Comparison of ENCODE assay signal across 28 mouse cellular contexts in the genomic region with DNA sequence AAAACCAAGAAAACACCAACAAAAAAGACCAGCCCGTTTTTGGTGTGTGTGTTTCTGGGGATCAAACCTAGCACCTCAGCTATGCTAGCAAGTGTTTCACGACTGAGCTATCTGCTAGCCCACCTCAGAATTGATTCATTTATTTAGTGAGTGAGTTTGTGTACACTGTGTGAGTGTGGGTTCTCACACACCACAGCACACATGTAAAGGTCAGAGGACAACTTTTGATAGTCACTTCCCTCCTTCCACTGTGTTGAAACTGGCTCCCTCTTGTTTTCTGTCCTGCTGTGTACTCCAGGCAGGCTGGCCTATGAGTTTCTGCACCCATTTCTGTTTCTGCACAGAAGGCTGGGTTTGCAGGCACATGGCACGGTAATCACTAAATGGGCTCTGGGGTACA.
"Had no signal": no experiment of that assay in that cellular context is flagged by ENCODE, and none has a peak within 500 bp of the region (broad histone marks: within the 10 kb centered on the region; RNA-seq: fewer than 3 reads in every experiment).

No protein-coding gene starts in this region.

- H3K4me2 ChIP-seq: embryonic facial prominence, embryonic 12.5 days; embryonic facial prominence, embryonic 13.5 days; embryonic facial prominence, embryonic 15.5 days; forebrain, embryonic 12.5 days; forebrain, embryonic 13.5 days; forebrain, embryonic 15.5 days had no signal

- ATAC-seq: forebrain, embryonic 13.5 days; forebrain, embryonic 14.5 days; forebrain, embryonic 15.5 days; forebrain, embryonic 16.5 days; forebrain, postnatal 0 days had no signal

- H3K4me1 ChIP-seq: embryonic facial prominence, embryonic 10.5 days; embryonic facial prominence, embryonic 12.5 days; embryonic facial prominence, embryonic 13.5 days; embryonic facial prominence, embryonic 15.5 days; forebrain, embryonic 10.5 days; forebrain, embryonic 12.5 days; forebrain, embryonic 13.5 days; forebrain, embryonic 15.5 days had no signal

- DNase-seq: cerebellum, adult 2 months; cerebellum, adult 8-10 months; cerebellum, adult 9-10 months; cerebellum, adult 9-11 months; cerebellum, postnatal 10 days; cerebellum, postnatal 14 days; cerebellum, postnatal 25 days; cerebellum, postnatal 36 days; embryo, embryonic 11 days; forebrain, postnatal 0 days; gastrocnemius, adult 2 months; gastrocnemius, postnatal 10 days; gastrocnemius, postnatal 14 days; gastrocnemius, postnatal 25 days; gastrocnemius, postnatal 36 days; heart, adult 11 months; heart, adult 18-20 months had no signal

- H3K4me3 ChIP-seq: embryonic facial prominence, embryonic 10.5 days; embryonic facial prominence, embryonic 12.5 days; embryonic facial prominence, embryonic 13.5 days; embryonic facial prominence, embryonic 15.5 days; erythroblast, embryonic 14.5 days; forebrain, embryonic 10.5 days; forebrain, embryonic 12.5 days; forebrain, embryonic 13.5 days; forebrain, embryonic 15.5 days; gastrocnemius, adult 2 months had no signal

- H3K27me3 ChIP-seq: embryonic facial prominence, embryonic 12.5 days; embryonic facial prominence, embryonic 13.5 days; embryonic facial prominence, embryonic 15.5 days; forebrain, embryonic 12.5 days; forebrain, embryonic 13.5 days; forebrain, embryonic 15.5 days had no signal

- H3K9ac ChIP-seq: embryonic facial prominence, embryonic 12.5 days; embryonic facial prominence, embryonic 13.5 days; embryonic facial prominence, embryonic 15.5 days; forebrain, embryonic 12.5 days; forebrain, embryonic 13.5 days; forebrain, embryonic 15.5 days; forebrain, postnatal 0 days had no signal

- H3K27ac ChIP-seq: embryonic facial prominence, embryonic 10.5 days; embryonic facial prominence, embryonic 12.5 days; embryonic facial prominence, embryonic 13.5 days; embryonic facial prominence, embryonic 15.5 days; forebrain, embryonic 10.5 days; forebrain, embryonic 12.5 days; forebrain, embryonic 13.5 days; forebrain, embryonic 15.5 days; gastrocnemius, adult 2 months had no signal

- H3K9me3 ChIP-seq: embryonic facial prominence, embryonic 10.5 days; embryonic facial prominence, embryonic 12.5 days; embryonic facial prominence, embryonic 13.5 days; embryonic facial prominence, embryonic 15.5 days; forebrain, embryonic 10.5 days; forebrain, embryonic 12.5 days; forebrain, embryonic 13.5 days; forebrain, embryonic 15.5 days had no signal
